Mouse (Mus musculus) macrophage (primary cell): ENCODE data around the gene Cngb1. TPM values are rescaled to one million over a fixed set of nuclear protein-coding genes. Genes with fewer than 3 reads are reported as not detected.
"Not testable (repeated sequence)": the region's sequence is repeated elsewhere in the genome, so short reads cannot be mapped to it uniquely, and the experiment has no call there.

ENCODE experiments used
- H3K27ac ChIP-seq: fragments of 350-480 bp; formaldehyde crosslinking; 2 replicates; pipeline ENCODE4 v1.9.0; 2021
- H3K36me3 ChIP-seq: fragments of 350-480 bp; formaldehyde crosslinking; 2 replicates; pipeline ENCODE4 v1.9.0; 2021; ENCODE audit errors: inconsistent target
- H3K4me3 ChIP-seq: fragments of 350-480 bp; formaldehyde crosslinking; 2 replicates; pipeline ENCODE4 v1.9.0; 2021; ENCODE audit errors: inconsistent target
- H3K79me2 ChIP-seq: fragments of 350-480 bp; formaldehyde crosslinking; 2 replicates; pipeline ENCODE4 v1.9.0; 2021; ENCODE audit errors: inconsistent target
- WGBS: methylation state at CpG from one replicate; pipeline ENCODE4 v1.1.7; 2026; ENCODE audit warnings: inconsistent platforms; ENCODE audit not compliant: missing documents; 5-methylcytosine and 5-hydroxymethylcytosine counted together
- polyA plus RNA-seq: library from polyadenylated mRNA; stranded (reverse); fragments of 250-400 nt; gene quantifications from 3 replicates; pipeline ENCODE4 v1.2.4, GENCODE M21; 2018; ENCODE audit warnings: inconsistent platforms

Gene Cngb1
- polyA plus RNA-seq, 1 experiment from 2014 or later, result 0.03 TPM

- H3K27ac ChIP-seq, result no peak overlapping the region
- H3K79me2 ChIP-seq, result no peaks in the 10 kb centered on the region
- 70% methylated on average over 5 of the region's 5 CpGs for WGBS
- no peaks in the 10 kb centered on the region for H3K36me3 ChIP-seq
- H3K4me3 ChIP-seq, result no peak overlapping the region
Observed at GRCm38 (mm10) chr8:95247277-95247676, 59.1 kb downstream of the Cngb1 start.

- 44% methylated on average over 5 of the region's 5 CpGs for whole genome bisulfite sequencing
- no peaks in the 10 kb centered on the region for H3K36me3 ChIP-seq
- H3K79me2 ChIP-seq, result no peaks in the 10 kb centered on the region
- H3K27ac ChIP-seq, result no peak overlapping the region
- no peak overlapping the region for H3K4me3 ChIP-seq
Observed at GRCm38 (mm10) chr8:95245180-95245579, 61.2 kb downstream of the Cngb1 start.

DNA sequence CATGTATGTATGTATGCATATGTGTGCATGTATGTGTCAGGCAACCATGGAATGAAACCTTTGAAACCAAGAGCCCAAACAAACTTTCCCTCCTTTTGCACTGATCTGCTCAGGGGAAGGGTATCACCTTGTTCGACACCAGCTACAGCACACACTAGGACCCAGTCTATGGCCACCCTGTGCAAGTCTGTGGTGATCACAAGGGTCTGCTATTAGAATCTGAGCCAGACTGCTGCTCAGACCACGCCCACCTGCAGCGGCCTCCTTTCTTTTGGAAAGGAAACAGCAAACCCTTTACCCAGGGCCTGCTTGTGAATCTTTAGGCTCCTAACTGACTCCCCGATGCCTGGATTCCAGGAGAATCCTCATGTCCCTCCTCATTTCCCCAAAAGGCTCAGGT, 62.5 kb downstream of the Cngb1 start:
- no peaks in the 10 kb centered on the region for H3K36me3 ChIP-seq
- H3K79me2 ChIP-seq, result no peaks in the 10 kb centered on the region
- WGBS, result 94% methylated on average over 4 of the region's 4 CpGs
- no peak overlapping the region for H3K4me3 ChIP-seq
- no peak overlapping the region for H3K27ac ChIP-seq

DNA sequence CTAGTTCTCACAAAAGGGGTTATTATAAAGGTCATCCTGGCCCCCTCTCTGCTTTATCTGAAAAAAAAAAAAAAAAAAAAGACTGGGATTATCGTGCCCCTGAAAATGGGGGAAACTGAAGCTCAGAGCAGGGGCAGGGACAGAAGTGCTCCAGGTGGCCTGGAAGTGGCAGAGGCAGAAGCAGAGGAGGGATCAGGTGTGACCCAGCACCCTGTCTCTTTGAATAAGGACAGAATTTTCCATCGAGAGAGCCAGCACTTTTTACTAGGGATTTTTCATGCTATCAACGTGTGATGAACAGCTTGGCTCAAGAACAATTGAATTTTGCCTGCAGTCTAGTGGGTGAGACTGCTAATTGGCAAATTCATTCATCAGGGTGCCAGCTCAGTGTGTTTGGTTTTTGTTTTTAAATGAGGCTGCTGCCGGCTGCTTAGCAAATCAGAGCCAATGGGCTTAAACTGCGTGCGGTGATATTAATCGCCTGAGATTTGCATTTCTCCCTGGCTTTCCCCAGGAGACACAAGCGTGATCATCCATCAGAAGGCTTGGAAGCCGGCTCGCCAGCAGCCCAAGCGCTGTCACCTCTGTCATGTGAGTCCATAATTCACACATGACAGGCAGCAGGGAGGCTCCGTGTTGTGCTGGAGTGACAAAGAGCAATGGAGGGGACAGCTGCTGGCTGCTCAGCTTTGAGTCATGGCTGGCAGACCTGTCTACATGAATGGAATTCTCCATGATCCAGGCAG, 63.4 kb downstream of the Cngb1 start:
- Histone ChIP-seq H3K36me3 (no peaks in the 10 kb centered on the region), H3K79me2 (no peaks in the 10 kb centered on the region), H3K4me3 (no peak overlapping the region), H3K27ac (no peak overlapping the region)
- 89% methylated on average over 12 of the region's 12 CpGs for WGBS

DNA sequence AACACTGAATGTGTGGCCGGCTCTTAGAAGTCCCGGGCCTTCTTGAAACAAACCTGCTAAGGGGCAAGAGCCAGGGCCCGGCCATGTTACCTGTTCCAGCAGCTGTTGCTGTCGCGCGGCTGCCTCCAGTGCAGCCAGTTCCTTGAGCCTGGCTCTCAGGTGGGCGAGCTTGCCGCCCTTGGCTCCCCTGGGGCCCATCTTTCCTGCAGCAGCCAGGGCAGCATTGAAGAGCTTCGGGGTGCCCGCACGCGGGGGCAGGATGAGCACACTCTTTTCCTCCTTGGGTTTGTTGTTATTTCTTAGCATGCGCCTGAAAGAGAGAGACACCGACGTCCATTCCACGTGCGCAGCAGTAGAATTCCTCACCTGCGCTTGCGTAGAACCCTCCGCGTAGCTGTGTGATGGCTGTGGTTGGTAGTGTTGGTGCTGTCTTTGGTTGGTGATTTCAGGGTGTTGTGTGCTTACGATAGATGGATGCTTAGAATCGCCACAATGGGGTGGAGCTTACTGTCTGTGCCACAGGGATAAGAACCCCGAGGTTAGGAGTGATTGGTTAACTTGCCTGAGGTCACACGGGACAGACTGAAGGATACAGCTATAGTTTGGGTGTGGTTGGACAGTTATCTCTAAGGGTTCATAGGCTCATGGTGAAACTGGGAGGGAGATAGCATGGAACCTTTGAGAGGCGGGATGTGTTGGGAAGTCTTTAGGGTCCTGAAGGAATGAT, 64.1 kb downstream of the Cngb1 start:
- Histone ChIP-seq H3K79me2 (no peaks in the 10 kb centered on the region), H3K27ac (no peak overlapping the region), H3K4me3 (no peak overlapping the region), H3K36me3 (no peaks in the 10 kb centered on the region)
- 95% methylated on average over 24 of the region's 26 CpGs for WGBS

DNA sequence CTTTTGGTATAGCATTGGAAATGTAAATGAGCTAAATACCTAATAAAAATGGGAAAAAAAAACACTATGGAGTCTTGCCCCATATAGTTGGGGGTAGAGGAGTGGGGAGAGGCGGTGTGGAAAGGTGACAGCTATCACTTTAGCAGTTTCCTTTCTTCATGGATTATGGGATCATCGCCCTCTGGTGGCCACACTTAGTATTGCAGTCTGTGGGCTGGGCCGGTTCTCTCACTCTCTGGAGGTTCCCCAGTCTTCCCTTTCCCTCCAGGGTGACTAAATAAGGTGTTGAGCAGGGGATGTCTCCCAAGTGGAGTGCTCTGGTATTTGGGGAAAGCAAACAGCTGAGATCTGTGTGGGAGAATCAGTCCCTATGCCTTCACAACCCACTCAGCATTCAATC, 70.7 kb downstream of the Cngb1 start:
- no peak overlapping the region for H3K4me3 ChIP-seq
- H3K79me2 ChIP-seq, result no peaks in the 10 kb centered on the region
- no peaks in the 10 kb centered on the region for H3K36me3 ChIP-seq
- 6% methylated on average over 3 of the region's 3 CpGs for WGBS
- H3K27ac ChIP-seq, result no peak overlapping the region

- H3K79me2 ChIP-seq, H3K27ac ChIP-seq, H3K36me3 ChIP-seq, H3K4me3 ChIP-seq: not testable (repeated sequence)
- WGBS, result 74% methylated on average over 8 of the region's 9 CpGs
Observed at GRCm38 (mm10) chr8:95230086-95230485, 76.3 kb downstream of the Cngb1 start.

DNA sequence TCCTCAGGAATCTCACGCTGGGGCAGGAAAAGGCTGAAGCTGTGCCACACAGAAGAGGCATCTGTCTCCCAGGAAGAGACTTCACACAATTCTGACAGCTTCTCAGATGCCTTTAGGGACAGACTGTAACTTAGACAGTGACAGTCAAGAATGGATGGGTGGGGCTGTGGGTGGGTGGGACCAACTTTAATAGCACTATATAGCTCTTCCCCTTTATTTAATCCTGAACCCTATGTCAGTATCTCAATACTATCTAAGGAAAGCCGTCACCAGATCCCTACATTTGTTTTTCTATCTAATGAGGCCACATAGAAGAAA, 79.3 kb downstream of the Cngb1 start:
- H3K4me3 ChIP-seq, result no peak overlapping the region
- H3K79me2 ChIP-seq, result no peaks in the 10 kb centered on the region
- 88% methylated on average over 2 of the region's 2 CpGs for WGBS
- no peaks in the 10 kb centered on the region for H3K36me3 ChIP-seq
- H3K27ac ChIP-seq, result no peak overlapping the region

DNA sequence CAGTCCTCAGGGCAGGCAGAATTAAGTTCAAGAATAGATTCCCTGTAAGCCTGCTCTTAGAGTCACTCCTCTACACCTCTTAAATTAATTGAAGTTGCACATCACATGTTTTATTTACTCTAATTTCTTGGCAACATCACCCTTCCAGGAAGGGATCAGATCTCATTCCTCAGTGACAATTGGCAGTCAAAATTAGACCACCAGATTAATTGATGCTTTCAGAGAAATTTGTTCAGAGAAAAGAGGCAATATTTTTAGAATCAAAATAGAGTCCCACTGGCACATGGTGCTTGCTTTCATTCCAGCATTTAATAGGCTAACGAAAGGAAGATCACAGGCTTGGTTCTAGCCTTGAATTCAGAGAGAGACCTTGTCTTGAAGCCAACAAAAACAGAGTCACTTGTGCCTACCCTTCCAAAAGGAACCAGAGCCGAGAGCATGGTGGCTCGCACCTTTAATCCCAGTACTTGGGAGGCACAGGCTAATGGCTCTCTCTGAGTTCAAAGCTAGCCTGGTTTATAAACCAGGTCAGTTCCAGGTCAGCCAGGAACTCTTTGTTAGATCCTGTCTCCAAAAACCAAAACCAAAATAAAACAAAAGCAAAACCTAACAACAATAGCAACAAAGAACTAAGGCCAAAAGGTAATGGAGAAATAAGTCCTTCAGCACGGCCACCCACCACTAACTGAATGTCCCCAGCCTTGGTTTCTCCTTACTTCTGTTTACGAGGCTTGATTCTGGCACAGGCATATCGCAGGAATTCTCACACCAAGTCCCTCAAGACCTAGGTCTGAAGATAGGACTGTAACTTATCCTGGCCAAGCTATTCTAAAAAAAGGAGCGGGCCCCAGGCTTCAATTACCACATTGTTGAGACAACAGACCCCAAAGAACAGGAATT, 79.9 kb downstream of the Cngb1 start:
- Histone ChIP-seq H3K4me3 (no peak overlapping the region), H3K36me3 (no peaks in the 10 kb centered on the region), H3K27ac (no peak overlapping the region), H3K79me2 (no peaks in the 10 kb centered on the region)
- WGBS, result 92% methylated on average over 7 of the region's 7 CpGs

- 90% methylated on average over 5 of the region's 5 CpGs for WGBS
- Histone ChIP-seq H3K36me3 (no peaks in the 10 kb centered on the region), H3K4me3 (no peak overlapping the region), H3K79me2 (no peaks in the 10 kb centered on the region), H3K27ac (no peak overlapping the region)
Observed at GRCm38 (mm10) chr8:95223969-95224368, 82.4 kb downstream of the Cngb1 start.

DNA sequence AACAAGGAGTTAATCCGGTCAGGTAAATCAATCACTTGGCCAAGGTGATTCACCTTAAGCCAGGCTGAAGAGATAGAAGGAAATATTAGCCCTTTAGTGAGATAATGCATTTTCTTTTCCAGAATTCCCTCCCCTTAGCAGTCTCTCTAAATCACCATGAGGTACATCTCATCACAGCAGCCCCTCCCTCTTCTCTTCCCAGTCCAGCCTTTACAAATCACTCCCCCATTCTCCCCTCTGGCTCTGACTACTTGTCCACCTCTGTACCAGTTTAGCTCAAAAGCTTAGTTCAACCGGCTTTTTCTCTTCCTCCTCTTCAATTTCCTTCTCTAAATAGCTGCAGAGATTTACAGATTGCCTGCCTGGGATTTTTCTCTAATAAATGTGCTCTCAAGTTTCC, 85.3 kb downstream of the Cngb1 start:
- WGBS, result 25% methylated on average over 2 of the region's 2 CpGs
- H3K36me3 ChIP-seq, result no peaks in the 10 kb centered on the region
- no peak overlapping the region for H3K27ac ChIP-seq

DNA sequence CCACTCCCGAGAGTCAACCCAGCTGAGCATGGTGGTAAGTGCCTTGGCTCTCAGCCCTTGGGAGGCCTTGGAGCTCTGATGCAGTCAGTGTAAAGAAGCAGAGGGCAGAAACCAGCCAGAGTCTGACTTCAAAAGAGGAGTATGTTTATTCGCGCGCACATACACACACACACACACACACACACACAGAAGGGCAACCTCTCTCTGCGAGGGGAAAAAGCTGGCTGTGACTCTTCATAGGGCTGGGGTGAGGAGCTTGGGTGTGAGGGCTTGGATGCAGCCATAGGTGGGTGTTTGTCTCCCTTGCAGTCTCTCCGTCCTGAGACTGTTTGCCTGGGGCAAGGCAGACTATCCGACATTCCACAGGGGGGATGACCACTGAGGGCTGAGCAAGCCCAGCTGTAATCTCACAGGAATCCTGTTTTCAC, 85.8 kb downstream of the Cngb1 start:
- no peak overlapping the region for H3K4me3 ChIP-seq
- 75% methylated on average over 3 of the region's 7 CpGs for WGBS
- no peak overlapping the region for H3K27ac ChIP-seq
- H3K36me3 ChIP-seq, result no peaks in the 10 kb centered on the region
- no peaks in the 10 kb centered on the region for H3K79me2 ChIP-seq

More for the DNA sequence above, 85.3 kb downstream of the Cngb1 start:
- no peak overlapping the region for H3K4me3 ChIP-seq
- H3K79me2 ChIP-seq, result no peaks in the 10 kb centered on the region

DNA sequence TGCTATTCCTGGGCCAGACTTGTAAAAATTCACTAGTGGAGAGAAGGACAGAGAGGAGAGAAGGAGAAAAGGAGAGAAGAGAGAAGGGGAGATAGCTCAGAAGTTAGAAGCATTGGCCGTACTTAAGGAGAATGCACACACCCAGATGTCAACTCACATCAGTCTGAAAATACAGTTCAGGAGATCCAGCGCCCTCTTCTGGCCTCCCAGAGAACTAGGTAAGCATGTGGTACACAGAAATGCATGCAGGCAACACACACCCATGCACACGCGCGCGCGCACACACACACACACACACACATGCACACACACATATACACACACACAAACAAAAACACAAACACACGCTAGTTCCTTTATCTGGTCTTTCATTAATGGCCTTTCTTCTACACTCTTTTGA, 86.8 kb downstream of the Cngb1 start:
- H3K27ac ChIP-seq, result no peak overlapping the region
- no peaks in the 10 kb centered on the region for H3K79me2 ChIP-seq
- H3K36me3 ChIP-seq, result no peaks in the 10 kb centered on the region
- H3K4me3 ChIP-seq, result no peak overlapping the region
- 79% methylated on average over 8 of the region's 8 CpGs for WGBS

DNA sequence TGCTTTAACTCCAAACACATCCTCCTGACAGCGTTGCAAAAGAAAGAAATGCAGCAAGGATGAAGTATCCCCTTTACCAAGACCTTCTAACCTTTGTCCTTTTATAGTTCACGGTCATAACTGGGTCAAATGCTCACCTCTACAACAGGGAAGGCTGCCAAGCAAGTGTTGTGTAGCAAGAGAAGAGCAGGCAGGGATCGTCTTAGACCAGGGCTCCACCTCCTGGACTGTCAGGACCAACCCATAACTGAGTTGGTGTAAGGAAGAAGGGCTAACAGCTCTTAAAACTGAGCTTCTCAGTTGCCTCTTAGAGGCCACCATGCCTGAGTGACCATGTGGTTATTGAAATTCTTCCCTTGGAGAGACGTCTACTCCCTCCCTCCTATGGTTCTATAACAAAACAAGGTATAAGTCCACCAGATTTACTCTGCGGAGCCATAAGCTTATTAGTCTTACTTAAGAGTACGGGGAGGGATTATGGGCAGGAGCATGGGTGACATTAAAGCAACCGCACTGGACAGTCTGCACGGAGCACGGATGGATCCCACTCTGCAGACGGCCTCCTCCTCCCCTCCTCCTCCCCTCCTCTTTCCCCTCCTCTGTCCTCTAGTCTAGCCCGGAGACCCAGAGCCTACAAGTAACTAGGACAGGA, 90.5 kb downstream of the Cngb1 start:
- Histone ChIP-seq H3K27ac (no peak overlapping the region), H3K4me3 (no peak overlapping the region), H3K79me2 (no peaks in the 10 kb centered on the region), H3K36me3 (no peaks in the 10 kb centered on the region)
- 83% methylated on average over 11 of the region's 11 CpGs for WGBS
